Comparison of ENCODE assay signal across 27 mouse cellular contexts in genomic region chr7:72703652-72704341, GRCm38 (mm10).
DNase-seq lines count a peak whose midpoint lies in the region; ATAC-seq lines count a peak whose summit lies in the region.
"Had no signal": no experiment of that assay in that cellular context is flagged by ENCODE, and none has a peak within 500 bp of the region (broad histone marks: within the 10 kb centered on the region; RNA-seq: fewer than 3 reads in every experiment).

No protein-coding gene starts in this region.

- no peaks in the 10 kb centered on the region for H3K4me1 ChIP-seq in limb, embryonic 11.5 days (ENCODE audit: control insufficient read depth, insufficient read depth, low read length)
- 0 out of 2 replicates have a peak, but pooled peaks cover 5% of the 10 kb centered on the region for H3K4me1 ChIP-seq in limb, embryonic 10.5 days
- H3K4me1 ChIP-seq in embryonic facial prominence, embryonic 10.5 days = no peaks in the 10 kb centered on the region
- H3K4me1 ChIP-seq in limb, embryonic 13.5 days = peaks cover 2% of the 10 kb centered on the region; the same call in 1 of the 2 replicates
- no peaks in the 10 kb centered on the region for H3K4me1 ChIP-seq in forebrain, embryonic 11.5 days (replicated peaks; ENCODE audit: control insufficient read depth, insufficient read depth, low read length)
- H3K4me1 ChIP-seq: embryonic facial prominence, embryonic 15.5 days; forebrain, embryonic 13.5 days; hindbrain, embryonic 12.5 days; intestine, embryonic 15.5 days; megakaryocyte, embryonic 14.5 days; midbrain, embryonic 13.5 days had no signal

- no peak overlapping the region for H3K27ac ChIP-seq in limb, embryonic 11.5 days (replicated peaks; ENCODE audit: low read depth, low read length)
- no peak overlapping the region for H3K27ac ChIP-seq in limb, embryonic 10.5 days
- H3K27ac ChIP-seq in embryonic facial prominence, embryonic 10.5 days (replicated peaks) = no peak overlapping the region
- H3K27ac ChIP-seq in limb, embryonic 13.5 days = no peak overlapping the region
- no peak overlapping the region for H3K27ac ChIP-seq in forebrain, embryonic 11.5 days (ENCODE audit: low read depth, low read length)
- H3K27ac ChIP-seq: embryonic facial prominence, embryonic 15.5 days; forebrain, embryonic 13.5 days; hindbrain, embryonic 12.5 days; hindbrain, postnatal 0 days; intestine, embryonic 15.5 days; kidney, postnatal 0 days; midbrain, embryonic 13.5 days had no signal

- no peaks in the 10 kb centered on the region for H3K27me3 ChIP-seq in limb, embryonic 11.5 days (ENCODE audit: control insufficient read depth, insufficient read depth, low read length)
- H3K27me3 ChIP-seq in limb, embryonic 10.5 days (ENCODE audit: low read depth, poor library complexity, severe bottlenecking) = no peaks in the 10 kb centered on the region
- no peaks in the 10 kb centered on the region for H3K27me3 ChIP-seq in embryonic facial prominence, embryonic 10.5 days (replicated peaks; ENCODE audit: low read depth, poor library complexity, severe bottlenecking)
- no peaks in the 10 kb centered on the region for H3K27me3 ChIP-seq in limb, embryonic 13.5 days
- no peaks in the 10 kb centered on the region for H3K27me3 ChIP-seq in forebrain, embryonic 11.5 days (ENCODE audit: control insufficient read depth, insufficient read depth, low read length)
- H3K27me3 ChIP-seq: embryonic facial prominence, embryonic 15.5 days; forebrain, embryonic 13.5 days; hindbrain, embryonic 12.5 days; intestine, embryonic 15.5 days; megakaryocyte, embryonic 14.5 days; midbrain, embryonic 13.5 days had no signal

- no peak overlapping the region for H3K9ac ChIP-seq in limb, embryonic 11.5 days (ENCODE audit: low read length)
- no peak overlapping the region for H3K9ac ChIP-seq in limb, embryonic 13.5 days
- no peak overlapping the region for H3K9ac ChIP-seq in forebrain, embryonic 11.5 days (ENCODE audit: low read length)
- H3K9ac ChIP-seq: embryonic facial prominence, embryonic 15.5 days; forebrain, embryonic 13.5 days; hindbrain, embryonic 12.5 days; intestine, embryonic 15.5 days; midbrain, embryonic 13.5 days had no signal

- ATAC-seq in limb, embryonic 11.5 days (ENCODE audit: insufficient number of reproducible peaks, low FRiP score, low TSS enrichment, low read depth) = peak; percentile 68; the same call in 1 of the 2 replicates
- peak; percentile 90 for ATAC-seq in limb, embryonic 13.5 days (ENCODE audit: low FRiP score, low read depth)
- ATAC-seq in forebrain, embryonic 11.5 days (replicated peaks; ENCODE audit: low FRiP score) = no peak
- ATAC-seq: CD4-positive, CD25-positive, alpha-beta regulatory T cell, adult 4 months; forebrain, embryonic 13.5 days; hindbrain, postnatal 0 days; intestine, embryonic 15.5 days; midbrain, embryonic 13.5 days had no signal

- no peaks in the 10 kb centered on the region for H3K36me3 ChIP-seq in limb, embryonic 11.5 days (ENCODE audit: control insufficient read depth, insufficient read depth, low read length)
- no peaks in the 10 kb centered on the region for H3K36me3 ChIP-seq in limb, embryonic 10.5 days
- no peaks in the 10 kb centered on the region for H3K36me3 ChIP-seq in embryonic facial prominence, embryonic 10.5 days (replicated peaks)
- H3K36me3 ChIP-seq in limb, embryonic 13.5 days = no peaks in the 10 kb centered on the region
- no peaks in the 10 kb centered on the region for H3K36me3 ChIP-seq in forebrain, embryonic 11.5 days (ENCODE audit: control insufficient read depth, insufficient read depth, low read length)
- H3K36me3 ChIP-seq: embryonic facial prominence, embryonic 15.5 days; hindbrain, embryonic 12.5 days; intestine, embryonic 15.5 days; midbrain, embryonic 13.5 days had no signal

- no peak overlapping the region for H3K4me3 ChIP-seq in limb, embryonic 11.5 days (ENCODE audit: low read depth, low read length)
- no peak overlapping the region for H3K4me3 ChIP-seq in limb, embryonic 10.5 days
- H3K4me3 ChIP-seq in embryonic facial prominence, embryonic 10.5 days = no peak overlapping the region
- no peak overlapping the region for H3K4me3 ChIP-seq in limb, embryonic 13.5 days
- H3K4me3 ChIP-seq in forebrain, embryonic 11.5 days (ENCODE audit: low read depth, low read length) = no peak overlapping the region
- H3K4me3 ChIP-seq: embryonic facial prominence, embryonic 15.5 days; forebrain, embryonic 13.5 days; hindbrain, embryonic 12.5 days; intestine, embryonic 15.5 days; megakaryocyte, embryonic 14.5 days; midbrain, embryonic 13.5 days had no signal

- WGBS in limb, embryonic 11.5 days = 37% methylated on average over 5 of the region's 5 CpGs
- WGBS in limb, embryonic 10.5 days = 57% methylated on average over 5 of the region's 5 CpGs
- WGBS in embryonic facial prominence, embryonic 10.5 days = 72% methylated on average over 5 of the region's 5 CpGs
- 30% methylated on average over 5 of the region's 5 CpGs for WGBS in limb, embryonic 13.5 days
- 86% methylated on average over 5 of the region's 5 CpGs for WGBS in forebrain, embryonic 11.5 days

- peak; percentile 10 to 19 for DNase-seq in cerebellum, adult 18-20 months
- no peak for DNase-seq in cerebellum, postnatal 4 days (ENCODE audit: low spot score in 2 of 2)
- peak; percentile 49 for DNase-seq in limb, embryonic 11.5 days (ENCODE audit: low spot score)
- DNase-seq in limb, embryonic 10.5 days (ENCODE audit: low spot score) = no peak
- DNase-seq in embryonic facial prominence, embryonic 10.5 days (ENCODE audit: low spot score) = peak; percentile 16
- DNase-seq in B cell, adult 2 months = no peak
- no peak for DNase-seq in forebrain, embryonic 11.5 days (ENCODE audit: low spot score)
- DNase-seq: adrenal gland, postnatal 14 days; gastrocnemius, postnatal 36 days; heart, adult 18-20 months; heart, postnatal 36 days; kidney, adult 2 months; kidney, postnatal 4 days; lung, postnatal 4 days; thymus, postnatal 4 days had no signal

- no peaks in the 10 kb centered on the region for H3K9me3 ChIP-seq in limb, embryonic 11.5 days (ENCODE audit: control insufficient read depth, low read length)
- H3K9me3 ChIP-seq in limb, embryonic 10.5 days (replicated peaks) = no peaks in the 10 kb centered on the region
- no peaks in the 10 kb centered on the region for H3K9me3 ChIP-seq in embryonic facial prominence, embryonic 10.5 days
- no peaks in the 10 kb centered on the region for H3K9me3 ChIP-seq in limb, embryonic 13.5 days
- no peaks in the 10 kb centered on the region for H3K9me3 ChIP-seq in forebrain, embryonic 11.5 days (ENCODE audit: control insufficient read depth, low read length)
- H3K9me3 ChIP-seq: embryonic facial prominence, embryonic 15.5 days; forebrain, embryonic 13.5 days; hindbrain, embryonic 12.5 days; intestine, embryonic 15.5 days; midbrain, embryonic 13.5 days had no signal

- no peak overlapping the region for H3K4me2 ChIP-seq in limb, embryonic 11.5 days (ENCODE audit: low read depth, severe bottlenecking)
- H3K4me2 ChIP-seq in limb, embryonic 13.5 days (replicated peaks) = no peak overlapping the region
- no peak overlapping the region for H3K4me2 ChIP-seq in forebrain, embryonic 11.5 days (ENCODE audit: low read depth, low read length, severe bottlenecking)
- H3K4me2 ChIP-seq: embryonic facial prominence, embryonic 15.5 days; forebrain, embryonic 13.5 days; heart, embryonic 11.5 days; hindbrain, embryonic 12.5 days; intestine, embryonic 15.5 days; liver, embryonic 11.5 days; midbrain, embryonic 13.5 days had no signal

Comparison
In these comparisons a context has a peak if more than half of its experiments do, and no peak if none do; other contexts are left out.
1. DNase-seq: peak in cerebellum, adult 18-20 months (2 of 2), limb, embryonic 11.5 days (single experiment) and embryonic facial prominence, embryonic 10.5 days (single experiment); none in cerebellum, postnatal 4 days (0 of 2), limb, embryonic 10.5 days (single experiment), B cell, adult 2 months (0 of 2) and forebrain, embryonic 11.5 days (single experiment).